Mouse (Mus musculus) bone marrow macrophage, adult 2 months (primary cell): ENCODE results near the gene Fzd2.

Experiments
- CTCF ChIP-seq: IDR thresholded peaks from 2 replicates; pipeline ENCODE4 v1.5.1; 2012; ENCODE audit warnings: low read depth, mild to moderate bottlenecking, low read length, moderate library complexity
- POLR2A ChIP-seq: IDR thresholded peaks from 2 replicates; pipeline ENCODE4 v1.6.1; 2012; ENCODE audit warnings: mild to moderate bottlenecking, low read depth, low read length, borderline replicate concordance

GRCm38 (mm10) chr11:102623876-102624789 is 19.9 kb downstream of the Fzd2 start:
- TF ChIP-seq CTCF (no peak), POLR2A (no peak)
